Mouse (Mus musculus) forebrain, embryonic 11.5 days (tissue): ENCODE results near the gene Ccdc153. TPM values are rescaled to one million over a fixed set of nuclear protein-coding genes. Genes with fewer than 3 reads are reported as not detected.

ENCODE experiments used
- polyA plus RNA-seq: library from polyadenylated mRNA; unstranded; fragments of >200 nt; fragmentation: Nextera tagmentation; extraction: Ambion mirVana; gene quantifications from 2 replicates; pipeline ENCODE4 v1.2.1, GENCODE M21; 2014

Gene Ccdc153
- polyA plus RNA-seq, 1 experiment from 2014 or later, result not detected

Other genes starting within 250 kb of the Ccdc153 start
- not detected in 2 replicates for gene Thy1, start 197.3 kb upstream of the Ccdc153 start, polyA plus RNA-seq
- 8.9 and 12.7 TPM in 2 replicates for gene Usp2, start 173.7 kb upstream of the Ccdc153 start, polyA plus RNA-seq
- 0.11 TPM in 1 of 2 replicates, not detected in the other for gene Mfrp, start 138.9 kb upstream of the Ccdc153 start, polyA plus RNA-seq
- 0.47 and 0.79 TPM in 2 replicates for gene C1qtnf5, start 133.4 kb upstream of the Ccdc153 start, polyA plus RNA-seq
- 0.97 TPM in 1 of 2 replicates, not detected in the other for gene Gm49380, start 127.2 kb upstream of the Ccdc153 start, polyA plus RNA-seq
- 82.3 and 85.2 TPM in 2 replicates for gene Rnf26, start 127.2 kb upstream of the Ccdc153 start, polyA plus RNA-seq
- 12.9 and 14.8 TPM in 2 replicates for gene Mcam, start 106.2 kb upstream of the Ccdc153 start, polyA plus RNA-seq
- gene Cbl, start 6.6 kb upstream of the Ccdc153 start, polyA plus RNA-seq, result 25.9 and 26.2 TPM in 2 replicates
- 0.16 TPM in 2 replicates for gene Pdzd3, start 10.8 kb downstream of the Ccdc153 start, polyA plus RNA-seq
- 3.2 and 3.6 TPM in 2 replicates for gene Nlrx1, start 27.9 kb downstream of the Ccdc153 start, polyA plus RNA-seq
- gene Abcg4, start 47.9 kb downstream of the Ccdc153 start, polyA plus RNA-seq, result 6.7 and 9.6 TPM in 2 replicates
- gene Hinfp, start 65.0 kb downstream of the Ccdc153 start, polyA plus RNA-seq, result 25.8 and 27.4 TPM in 2 replicates
- 12.2 and 13.7 TPM in 2 replicates for gene C2cd2l, start 79.6 kb downstream of the Ccdc153 start, polyA plus RNA-seq
- gene Dpagt1, start 85.3 kb downstream of the Ccdc153 start, polyA plus RNA-seq, result 47.7 and 49.1 TPM in 2 replicates
- 463 and 498 TPM in 2 replicates for gene H2afx, start 94.0 kb downstream of the Ccdc153 start, polyA plus RNA-seq
- 155 and 166 TPM in 2 replicates for gene Hmbs, start 103.6 kb downstream of the Ccdc153 start, polyA plus RNA-seq
- 32.2 and 35.7 TPM in 2 replicates for gene Vps11, start 121.0 kb downstream of the Ccdc153 start, polyA plus RNA-seq
- 32.5 and 35.2 TPM in 2 replicates for gene Hyou1, start 138.8 kb downstream of the Ccdc153 start, polyA plus RNA-seq
- gene Slc37a4, start 156.2 kb downstream of the Ccdc153 start, polyA plus RNA-seq, result 24.8 and 24.9 TPM in 2 replicates
- 1,614 and 1,699 TPM in 2 replicates for gene Rps25, start 166.5 kb downstream of the Ccdc153 start, polyA plus RNA-seq
- gene Trappc4, start 166.9 kb downstream of the Ccdc153 start, polyA plus RNA-seq, result 186 and 188 TPM in 2 replicates
- gene Ccdc84, start 177.9 kb downstream of the Ccdc153 start, polyA plus RNA-seq, result 25.5 and 26.8 TPM in 2 replicates
- not detected in 2 replicates for gene Foxr1, start 200.5 kb downstream of the Ccdc153 start, polyA plus RNA-seq
- not detected in 2 replicates for gene Upk2, start 214.3 kb downstream of the Ccdc153 start, polyA plus RNA-seq
- 8.7 and 10.6 TPM in 2 replicates for gene Bcl9l, start 242.1 kb downstream of the Ccdc153 start, polyA plus RNA-seq